Mouse (Mus musculus) embryonic fibroblast, embryonic 13.5 days (primary cell): ENCODE measurements around the gene Zfp445.

Experiments used
- CTCF ChIP-seq: IDR thresholded peaks from 2 replicates; pipeline ENCODE4 v1.5.1; 2011; ENCODE audit warnings: mild to moderate bottlenecking, control low read depth, low read length, moderate library complexity, borderline replicate concordance; ENCODE audit not compliant: insufficient read depth
- POLR2A ChIP-seq: IDR thresholded peaks from 2 replicates; pipeline ENCODE4 v1.6.1; 2011; ENCODE audit warnings: low read depth, mild to moderate bottlenecking, control low read depth, low read length, moderate library complexity

GRCm38 (mm10) chr9:122875145-122875544 is 9.3 kb upstream of the Zfp445 start:
- TF ChIP-seq POLR2A (no peak), CTCF (no peak)
